Mouse (Mus musculus) left cerebral cortex, adult 2 months (tissue): ENCODE results near the gene Arxes2. TPM values are rescaled to one million over a fixed set of nuclear protein-coding genes. Genes with fewer than 3 reads are reported as not detected.
"Not testable (repeated sequence)": the region's sequence is repeated elsewhere in the genome, so short reads cannot be mapped to it uniquely, and the experiment has no call there.

Experiments
- DNase-seq, 2 experiments: peaks; one replicate each; pipeline ENCODE4 v3.0.0; 2021 to 2022; ENCODE audit warnings: low spot score in 2 of 2, mixed read lengths in 1 of 2; ENCODE audit errors: extremely low spot score in 1 of 2
- H3K27ac ChIP-seq: fragments of 200-600 bp; 2 replicates; pipeline ENCODE4 v1.8.1; 2022
- H3K4me3 ChIP-seq: fragments of 200-600 bp; 2 replicates; pipeline ENCODE4 v1.8.1; 2022
- CTCF ChIP-seq: fragments of 200-600 bp; IDR thresholded peaks from 2 replicates; pipeline ENCODE4 v1.8.1; 2022; ENCODE audit warnings: antibody characterized with exemption, mild to moderate bottlenecking, moderate library complexity
- intact Hi-C: fragments of 180-260 bp; cut with DNase I; formaldehyde crosslinking; loops from one replicate; pipeline ENCODE4 v1.15.1; 2025
- total RNA-seq, 2 experiments: library from RNA; stranded (reverse); gene quantifications; 2 replicates each; pipeline ENCODE4 v1.2.3; 2021

Gene Arxes2
- total RNA-seq, 2 experiments from 2014 or later, result 59.2 to 73.2 TPM

DNA sequence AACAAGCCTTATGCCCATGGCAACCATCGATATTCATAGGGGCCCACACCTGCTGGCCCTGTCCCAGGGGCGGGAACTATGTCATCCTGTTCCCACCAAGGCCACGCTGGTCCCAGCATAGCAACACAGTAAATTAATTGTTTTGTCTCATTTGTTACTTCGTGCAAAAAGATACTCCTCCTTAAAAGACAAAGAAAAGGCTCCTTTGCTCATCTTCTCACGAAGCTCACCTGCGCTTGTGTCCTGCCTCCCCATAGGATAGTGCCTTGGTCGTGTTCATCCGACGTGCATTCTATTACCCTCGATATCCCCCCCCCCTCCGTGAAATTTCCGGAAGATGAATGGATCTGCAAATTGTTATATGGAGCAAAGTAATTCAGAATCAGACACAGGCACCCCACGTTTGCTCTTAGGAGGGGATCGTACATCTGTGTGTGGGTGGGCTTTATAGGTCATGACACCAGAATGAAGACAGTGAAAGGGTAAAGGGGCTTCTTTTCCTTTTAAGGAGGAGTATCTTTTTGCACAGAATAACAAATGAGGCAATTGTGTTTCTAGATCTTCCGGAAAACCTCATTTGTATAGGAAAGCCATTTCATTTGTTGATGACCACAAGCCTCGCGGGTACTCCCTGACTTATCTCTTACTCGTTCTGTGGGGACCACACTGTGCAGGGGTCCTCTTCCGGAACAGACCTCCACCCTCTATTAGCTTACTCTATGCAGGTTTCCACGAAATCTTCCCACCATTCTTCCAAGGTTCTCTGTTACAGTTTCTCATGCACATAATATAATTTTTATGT lies 19.0 kb upstream of the Arxes2 start:
- H3K4me3 ChIP-seq, result peak overlapping the region; percentile 32; the same call in 1 of the 2 replicates
- DNase-seq, result no peak
- TF ChIP-seq CTCF, result no peak
- intact Hi-C loops, result no loop called here
- peak overlapping the region; percentile 13 for H3K27ac ChIP-seq

DNA sequence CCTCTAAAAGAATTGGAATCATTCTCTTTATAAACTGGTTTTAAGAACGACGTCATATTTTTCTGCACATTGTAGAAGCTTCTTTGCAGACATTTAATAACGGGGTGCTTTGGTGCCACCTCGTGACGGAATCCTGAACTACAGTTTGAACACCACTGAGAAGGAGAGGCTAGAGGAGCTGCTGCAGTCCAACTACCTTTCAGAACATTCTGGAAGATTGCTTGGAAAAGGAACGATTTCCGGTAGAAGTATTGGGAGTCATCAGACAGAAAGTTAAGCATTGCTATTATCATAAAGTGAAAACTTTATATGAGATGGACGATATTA lies 18.4 kb upstream of the Arxes2 start:
- peak; percentile 77 for TF ChIP-seq CTCF
- DNase-seq, result peak; percentile 78 to 88
- intact Hi-C loops, result no loop called here
- no peak overlapping the region for H3K27ac ChIP-seq
- peak overlapping the region; percentile 32; the same call in 1 of the 2 replicates for H3K4me3 ChIP-seq

DNA sequence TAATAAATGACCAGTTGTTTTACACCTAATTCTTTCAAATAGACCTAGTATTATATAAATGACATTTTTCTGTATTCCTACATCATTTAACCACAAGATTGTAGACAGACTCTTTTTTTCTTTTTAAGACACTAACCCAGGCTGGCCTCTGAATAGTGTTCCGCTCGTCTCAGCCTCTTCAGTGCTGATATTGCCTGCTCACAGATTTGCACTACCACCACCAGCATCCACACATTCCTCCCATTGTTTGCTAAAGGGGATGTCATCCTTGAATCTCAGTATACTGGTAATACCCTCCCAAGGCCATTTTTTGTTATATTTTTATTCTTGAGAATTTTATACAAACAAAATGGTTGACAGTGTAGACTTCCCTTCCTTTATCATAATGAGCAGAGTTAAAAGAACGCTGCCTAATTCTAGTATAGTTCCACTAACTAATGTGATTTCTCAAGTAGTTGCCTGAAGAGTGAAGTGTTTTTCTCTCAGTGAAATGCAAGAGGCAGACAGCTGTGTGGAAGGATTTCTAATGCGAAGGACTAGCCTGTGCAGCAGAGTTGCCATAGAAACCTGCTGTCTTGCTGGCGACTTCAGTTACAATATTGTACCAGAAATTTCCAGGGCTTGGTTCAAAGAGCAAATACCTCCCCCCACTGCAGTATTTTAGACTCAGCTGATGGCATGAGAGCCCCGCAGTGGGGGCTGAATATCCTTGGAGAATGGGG lies 8.9 kb upstream of the Arxes2 start:
- no peak for DNase-seq
- H3K27ac ChIP-seq, result 0 out of 2 replicates have a peak overlapping the region, but pooled peaks have one; percentile 32
- no peak overlapping the region for H3K4me3 ChIP-seq
- no peak for TF ChIP-seq CTCF
- intact Hi-C loops, result no loop called here

DNA sequence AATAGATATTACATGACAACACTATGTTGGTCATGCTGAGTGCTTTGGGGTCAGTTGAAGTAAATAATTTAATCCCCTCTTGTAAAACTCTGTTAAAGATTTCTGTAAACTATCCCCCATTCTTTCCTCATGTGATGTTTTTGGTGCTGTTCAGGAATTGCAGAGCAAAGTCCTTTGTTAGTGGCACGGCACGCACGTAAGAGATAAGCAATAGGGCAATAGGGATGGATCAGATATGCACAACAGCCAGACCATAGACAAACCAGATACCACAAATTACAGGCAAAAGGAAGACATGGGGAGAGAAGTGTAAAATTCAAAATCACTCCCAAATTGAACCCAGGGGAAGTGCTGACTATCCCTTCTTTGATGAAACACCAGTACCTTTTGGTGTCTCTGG lies 7.4 kb upstream of the Arxes2 start:
- DNase-seq, result no peak
- Histone ChIP-seq H3K4me3 (no peak overlapping the region), H3K27ac (no peak overlapping the region)
- no peak for TF ChIP-seq CTCF
- intact Hi-C loops, result no loop called here

DNA sequence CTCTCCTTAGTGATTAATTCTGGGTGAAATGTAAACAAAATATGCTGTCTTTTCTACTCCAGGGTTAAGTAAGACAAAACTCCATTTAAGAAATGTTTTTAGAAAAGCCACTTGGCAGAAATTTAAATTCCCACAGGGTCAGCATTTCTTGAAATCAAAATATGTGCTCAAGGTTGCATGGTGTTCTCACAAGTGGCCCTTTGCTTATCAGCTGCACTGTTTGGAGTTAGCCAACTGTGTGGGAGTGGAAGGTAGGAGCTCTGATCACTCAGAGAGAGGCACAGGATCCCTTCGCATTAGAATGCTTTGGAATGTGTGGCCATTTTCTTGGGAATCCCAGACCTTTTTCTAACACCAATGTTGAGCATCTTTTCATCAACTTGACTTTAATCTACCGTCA lies 3.0 kb upstream of the Arxes2 start:
- H3K4me3 ChIP-seq, result no peak overlapping the region
- no peak for TF ChIP-seq CTCF
- no peak for DNase-seq
- intact Hi-C loops, result no loop called here
- no peak overlapping the region for H3K27ac ChIP-seq

DNA sequence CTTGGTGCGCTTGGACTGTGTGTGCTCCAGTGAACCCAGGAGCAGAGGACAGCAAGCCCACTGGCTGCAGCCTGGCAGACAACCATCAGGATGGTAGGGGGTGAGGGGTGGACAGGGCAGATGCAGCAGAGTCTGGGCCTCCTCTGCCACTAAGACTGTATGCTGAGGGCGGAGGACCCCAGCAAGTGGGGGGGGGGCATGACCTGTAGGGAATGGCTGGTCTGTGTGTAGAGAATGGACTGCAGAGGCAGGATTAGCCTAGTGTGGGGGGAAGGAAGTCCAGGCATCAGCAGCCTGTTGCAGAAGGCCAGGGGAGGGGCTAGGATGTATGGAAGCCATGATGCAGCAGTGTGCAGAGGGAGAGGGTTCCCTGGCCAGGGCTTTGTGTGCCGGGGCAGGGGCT lies 431 bp upstream of the Arxes2 start:
- intact Hi-C loops, H3K4me3 ChIP-seq, H3K27ac ChIP-seq, DNase-seq: not testable (repeated sequence)

DNA sequence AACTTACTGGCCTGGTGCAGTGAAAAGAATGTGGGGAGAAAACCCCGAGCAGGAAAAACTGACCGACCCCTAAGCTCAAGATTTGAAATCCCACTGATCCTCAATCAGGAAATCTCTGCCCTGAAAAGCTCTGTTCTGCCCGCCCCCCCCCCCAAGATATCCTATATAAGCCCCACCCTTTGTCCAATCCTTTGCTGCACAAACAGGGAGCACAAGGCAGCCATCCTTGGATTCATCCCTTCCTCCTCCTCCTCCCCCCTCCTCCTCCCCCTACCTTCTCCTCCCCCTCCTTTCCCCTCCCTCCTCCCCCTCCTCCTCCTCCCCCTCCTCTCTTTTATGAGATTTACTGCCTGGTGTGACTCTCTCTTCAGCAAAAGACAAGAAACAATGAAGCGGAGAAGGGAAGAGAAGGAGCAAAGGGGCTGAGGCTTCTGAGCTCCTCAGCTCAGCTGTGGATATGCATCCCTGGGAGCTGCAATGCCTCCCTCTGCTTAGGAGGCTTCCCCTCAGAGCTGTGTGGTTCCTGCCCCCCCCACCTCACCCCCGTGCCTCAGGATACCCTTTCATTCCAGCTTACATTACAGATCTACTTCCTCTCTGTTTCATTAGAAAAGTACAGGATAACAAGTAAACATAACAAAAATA lies 13.7 kb downstream of the Arxes2 start:
- no peak for DNase-seq
- Histone ChIP-seq H3K4me3 (no peak overlapping the region), H3K27ac (no peak overlapping the region)
- no peak for TF ChIP-seq CTCF
- intact Hi-C loops, result no loop called here

DNA sequence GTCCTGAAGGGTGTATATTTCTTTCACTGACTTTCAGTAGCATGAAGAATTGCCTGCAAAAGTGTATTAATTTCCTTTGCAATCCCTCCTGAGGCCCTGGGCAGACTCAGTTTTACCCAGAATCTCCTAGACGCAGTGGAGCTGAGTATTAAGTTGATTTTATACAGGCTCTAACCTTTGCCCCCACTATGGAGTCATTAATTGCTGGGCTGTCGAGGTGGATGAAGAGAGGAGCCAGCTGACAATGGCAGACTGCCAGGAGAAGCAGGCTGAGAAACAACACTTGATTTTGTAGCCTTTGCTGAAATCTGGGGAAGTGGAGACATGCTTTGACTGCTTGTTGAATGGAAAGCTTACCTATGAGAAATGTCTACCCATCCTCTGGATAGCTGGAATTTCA lies 20.8 kb downstream of the Arxes2 start:
- TF ChIP-seq CTCF, result no peak
- intact Hi-C loops, result no loop called here
- no peak for DNase-seq

DNA sequence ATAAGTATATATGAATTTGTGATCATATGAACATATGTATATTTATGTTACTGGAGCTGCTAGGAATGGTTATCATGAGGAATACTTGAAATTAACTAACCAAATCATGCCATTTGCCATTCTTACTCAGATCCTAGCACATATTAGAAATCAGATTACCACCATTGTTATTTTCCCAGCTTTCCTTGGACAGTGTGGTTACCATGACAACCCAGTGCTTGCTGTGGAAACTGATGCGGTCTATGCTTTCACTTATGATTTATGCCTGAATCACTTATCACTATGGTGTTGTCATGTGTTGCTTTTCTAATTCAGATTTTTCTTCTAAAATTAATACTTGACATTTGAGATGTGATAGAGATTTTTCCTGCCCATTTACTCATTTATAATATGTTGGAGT lies 36.7 kb downstream of the Arxes2 start:
- H3K4me3 ChIP-seq, result no peak overlapping the region
- intact Hi-C loops, result loop anchor here (5.0 kb wide), 1 partner anchor 33 kb away; no protein-coding TSS in a partner anchor
- DNase-seq, result no peak
- no peak for TF ChIP-seq CTCF
- no peak overlapping the region for H3K27ac ChIP-seq

More for the DNA sequence above, 20.8 kb downstream of the Arxes2 start:
- Histone ChIP-seq H3K27ac (no peak overlapping the region), H3K4me3 (no peak overlapping the region)

DNA sequence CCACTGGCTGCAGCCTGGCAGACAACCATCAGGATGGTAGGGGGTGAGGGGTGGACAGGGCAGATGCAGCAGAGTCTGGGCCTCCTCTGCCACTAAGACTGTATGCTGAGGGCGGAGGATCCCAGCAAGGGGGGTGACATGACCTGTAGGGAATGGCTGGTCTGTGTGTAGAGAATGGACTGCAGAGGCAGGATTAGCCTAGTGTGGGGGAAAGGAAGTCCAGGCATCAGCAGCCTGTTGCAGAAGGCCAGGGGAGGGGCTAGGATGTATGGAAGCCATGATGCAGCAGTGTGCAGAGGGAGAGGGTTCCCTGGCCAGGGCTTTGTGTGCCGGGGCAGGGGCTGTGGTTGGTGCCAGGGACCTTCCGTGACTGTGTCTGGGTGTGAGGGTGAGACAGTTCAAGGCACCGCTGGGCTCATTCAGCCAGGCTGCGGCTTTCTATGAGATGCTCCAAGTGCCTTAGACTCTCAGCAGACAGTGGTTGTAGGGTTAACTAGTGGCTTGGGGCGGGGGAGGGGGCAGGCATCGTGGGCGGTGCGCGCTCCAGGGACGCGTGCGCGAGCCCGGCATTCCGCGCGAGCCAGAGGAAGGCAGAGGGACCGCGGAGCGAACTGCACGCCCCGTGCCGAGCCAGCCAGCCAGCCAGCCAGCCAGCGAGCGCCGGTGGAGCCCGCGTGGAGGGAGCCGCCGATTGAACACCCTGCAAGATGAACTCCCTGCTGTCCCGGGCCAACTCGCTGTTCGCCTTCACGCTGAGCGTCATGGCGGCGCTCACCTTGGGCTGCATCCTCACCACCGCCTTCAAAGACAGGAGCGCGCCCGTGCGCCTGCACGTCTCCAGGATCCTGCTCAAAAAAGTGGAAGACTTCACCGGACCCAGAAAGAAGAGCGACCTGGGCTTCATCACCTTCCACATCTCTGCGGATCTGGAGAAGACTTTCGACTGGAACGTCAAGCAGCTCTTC lies 39.5 kb downstream of the Arxes2 start, which contains the start of gene Arxes1:
Gene Arxes1, plus strand, starts transcription at position 569 of the 965 bp plus-strand sequence.
- DNase-seq, result peak; percentile 13 to 24
- H3K27ac ChIP-seq, result not testable (repeated sequence)
- peak within 1 kb of the TSS; percentile 31 for H3K4me3 ChIP-seq
- intact Hi-C loops, result loop anchor here (5.0 kb wide), 1 partner anchor 36 kb away; no protein-coding TSS in a partner anchor

DNA sequence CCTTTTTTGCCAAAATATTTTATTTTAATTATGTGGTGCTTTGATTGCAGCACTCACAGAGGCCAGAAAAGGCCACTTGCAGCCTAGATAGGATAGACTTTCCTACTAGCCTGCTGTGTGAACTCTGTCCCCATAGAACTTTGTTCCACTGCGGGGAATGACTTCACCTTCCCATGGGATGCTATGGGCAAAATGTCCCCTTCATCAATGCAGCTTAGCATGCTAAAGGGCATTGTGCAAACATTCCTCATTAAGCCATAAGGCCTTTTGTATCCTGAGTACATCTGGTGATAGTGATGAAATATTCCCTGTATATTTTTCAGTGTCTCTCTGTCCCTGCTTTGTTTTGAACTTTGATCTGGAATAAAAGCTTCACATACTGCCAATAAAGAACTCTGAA lies 50.1 kb downstream of the Arxes2 start:
- Histone ChIP-seq H3K4me3 (no peak overlapping the region), H3K27ac (no peak overlapping the region)
- DNase-seq, result no peak
- intact Hi-C loops, result no loop called here
- TF ChIP-seq CTCF, result no peak

Other genes starting within 250 kb of the Arxes2 start
- 10 to 100 TPM; 68.8 to 69.9 TPM for gene Bhlhb9, start 196.2 kb upstream of the Arxes2 start, total RNA-seq
- 100 to 1,000 TPM; 176 to 226 TPM for gene Gprasp2, start 154.8 kb upstream of the Arxes2 start, total RNA-seq
- gene Arxes1, start 39.5 kb downstream of the Arxes2 start, total RNA-seq, result 10 to 100 TPM; 29.3 to 31.6 TPM
- gene Bex2, start 74.4 kb downstream of the Arxes2 start, total RNA-seq, result 100 to 1,000 TPM; 346 to 347 TPM
- gene Nxf3, start 91.4 kb downstream of the Arxes2 start, total RNA-seq, result not detected
- gene Bex4, start 145.2 kb downstream of the Arxes2 start, total RNA-seq, result 10 to 100 TPM; 16.8 to 17.3 TPM
- 10 to 100 TPM; 30.8 to 39.2 TPM for gene Tceal8, start 178.5 kb downstream of the Arxes2 start, total RNA-seq
- 100 to 1,000 TPM in 1 of 2 experiments, 10 to 100 TPM in 1; 99.1 to 155 TPM for gene Tceal5, start 210.1 kb downstream of the Arxes2 start, total RNA-seq
- 1 to 10 TPM; 2.2 to 2.9 TPM for gene Tceal7, start 221.0 kb downstream of the Arxes2 start, total RNA-seq
- gene Bex1, start 221.7 kb downstream of the Arxes2 start, total RNA-seq, result 10 to 100 TPM; 86.5 to 89.7 TPM